Mouse (Mus musculus) ES-E14 (cell line): Measurements from ENCODE around the gene Prr15. TPM values are rescaled to one million over a fixed set of nuclear protein-coding genes. Genes with fewer than 3 reads are reported as not detected.
A peak's percentile ranks its signal among the peaks of the same experiment; 100 is the strongest.

Experiments used
- DNase-seq: peaks from one replicate; pipeline ENCODE4 v3.0.0-alpha.2; 2013; ENCODE audit warnings: low read depth, low spot score
- H3K27ac ChIP-seq: 2 replicates; pipeline ENCODE4 v1.5.1; 2012; ENCODE audit warnings: low read depth, mild to moderate bottlenecking, low read length, moderate library complexity, mixed read lengths; ENCODE audit not compliant: poor library complexity, insufficient read depth, severe bottlenecking
- H3K36me3 ChIP-seq: 2 replicates; pipeline ENCODE4 v1.6.1; 2012; ENCODE audit warnings: mild to moderate bottlenecking, low read length, moderate library complexity, mixed read lengths; ENCODE audit not compliant: control insufficient read depth, poor library complexity, insufficient read depth, severe bottlenecking
- H3K4me1 ChIP-seq, 2 experiments: fragments of 150-350 bp in 1 of 2; sonication (generic) in 1 of 2; 2 replicates each; pipeline ENCODE4 v1.6.1; 2012; ENCODE audit warnings: low read length in 2 of 2, mild to moderate bottlenecking in 1 of 2, mixed read lengths in 1 of 2; ENCODE audit not compliant: control insufficient read depth in 2 of 2, insufficient read depth in 2 of 2, poor library complexity in 1 of 2
- H3K4me3 ChIP-seq, 2 experiments: fragments of 150-350 bp in 1 of 2; sonication (generic) in 1 of 2; 2 replicates each; pipeline ENCODE4 v1.5.1; 2012; ENCODE audit warnings: low read length in 2 of 2, low read depth in 1 of 2, mild to moderate bottlenecking in 1 of 2, mixed read lengths in 1 of 2; ENCODE audit not compliant: insufficient read depth in 1 of 2, poor library complexity in 1 of 2, severe bottlenecking in 1 of 2
- H3K9ac ChIP-seq: 2 replicates; pipeline ENCODE4 v1.6.1; 2012; ENCODE audit warnings: low read depth, mild to moderate bottlenecking, low read length, mixed read lengths; ENCODE audit not compliant: poor library complexity, insufficient read depth, severe bottlenecking
- H3K9me3 ChIP-seq: fragments of 150-350 bp; sonication (generic); 2 replicates; pipeline ENCODE4 v1.6.1; 2012; ENCODE audit warnings: low read depth, mild to moderate bottlenecking, low read length; ENCODE audit not compliant: control insufficient read depth, insufficient read depth
- CHD2 ChIP-seq: IDR thresholded peaks from 2 replicates; pipeline ENCODE4 v1.6.1; 2014; ENCODE audit warnings: mild to moderate bottlenecking, low read depth, low read length, inconsistent platforms
- HCFC1 ChIP-seq: IDR thresholded peaks from 2 replicates; pipeline ENCODE4 v1.6.1; 2012; ENCODE audit warnings: low read length, inconsistent platforms, borderline replicate concordance; ENCODE audit not compliant: insufficient read depth
- MAFK ChIP-seq: IDR thresholded peaks from 2 replicates; pipeline ENCODE4 v1.6.1; 2014; ENCODE audit warnings: mild to moderate bottlenecking, low read depth, low read length, inconsistent platforms; ENCODE audit not compliant: insufficient read depth
- ZC3H11A ChIP-seq: IDR thresholded peaks from 2 replicates; pipeline ENCODE4 v1.6.1; 2012; ENCODE audit warnings: low read depth, mild to moderate bottlenecking, inconsistent platforms, low read length, borderline replicate concordance
- ZNF384 ChIP-seq: IDR thresholded peaks from 2 replicates; pipeline ENCODE4 v1.6.1; 2012; ENCODE audit warnings: low read depth, low read length, inconsistent platforms
- in situ Hi-C, 2 experiments: fragments of 600-800 bp; cut with MboI; formaldehyde crosslinking; loops; one replicate each; pipeline ENCODE4 v1.15.1; 2025; ENCODE audit warnings: low sequenced_read_pairs in 2 of 2, inconsistent platforms in 1 of 2; ENCODE audit not compliant: unreplicated experiment in 2 of 2
- total RNA-seq: library from RNA; depleted of rRNA; stranded (reverse); fragments of 300-350 nt; gene quantifications from 2 replicates; pipeline ENCODE4 v1.2.3, GENCODE M21; 2012; rRNA removed

Prr15 gene
- total RNA-seq, 1 experiment: 0.36 TPM

GRCm38 (mm10) chr6:54368071-54368470 lies 42.4 kb downstream of the Prr15 start:
- no peaks in the 10 kb centered on the region for H3K9me3 ChIP-seq
- no peak for TF ChIP-seq CHD2
- peak; percentile 65 for TF ChIP-seq MAFK
- peak; percentile 49; the same call in 1 of the 2 replicates for TF ChIP-seq ZC3H11A
- no peak for TF ChIP-seq HCFC1
- no peaks in the 10 kb centered on the region; a peak in 1 of 4 replicates for H3K4me1 ChIP-seq
- H3K36me3 ChIP-seq: no peaks in the 10 kb centered on the region
- no peak overlapping the region for H3K4me3 ChIP-seq
- no peak overlapping the region for H3K9ac ChIP-seq
- no peak overlapping the region for H3K27ac ChIP-seq
- in situ Hi-C loops: no loop called here
- peak; percentile 26 for DNase-seq

DNA sequence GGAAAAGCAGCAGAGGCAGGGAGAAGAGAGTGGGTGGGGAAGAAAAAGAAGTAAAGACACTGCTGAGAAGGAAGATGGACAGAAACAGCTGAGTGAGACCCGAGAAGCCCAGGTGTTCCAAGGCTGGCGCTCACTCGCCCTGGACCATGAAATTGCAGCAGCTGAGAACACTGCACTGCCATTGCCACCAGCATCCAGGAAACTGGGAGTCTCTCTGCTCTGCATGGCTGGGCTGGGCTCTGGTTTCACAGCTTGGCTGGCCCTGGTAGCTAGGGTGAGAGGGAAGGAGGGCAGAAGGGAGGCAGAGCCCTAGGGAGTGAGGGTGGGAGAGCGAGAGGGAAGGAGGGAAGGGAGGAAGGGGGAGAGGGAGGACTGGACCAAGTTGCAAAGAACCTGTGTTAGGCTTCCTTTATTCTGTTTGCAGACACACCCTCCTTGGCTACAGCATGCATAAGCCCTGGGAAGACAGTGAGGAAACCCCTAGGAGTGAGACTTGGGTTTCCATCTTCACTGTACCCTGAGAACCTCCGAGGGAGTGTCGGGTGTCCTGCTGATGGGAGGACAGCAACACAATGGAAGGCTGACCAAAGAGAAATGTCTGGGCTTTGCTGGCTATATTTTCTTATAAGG lies 44.4 kb downstream of the Prr15 start:
- no peak overlapping the region for H3K4me3 ChIP-seq
- no peaks in the 10 kb centered on the region for H3K9me3 ChIP-seq
- in situ Hi-C loops: no loop called here
- DNase-seq: no peak
- no peak overlapping the region for H3K27ac ChIP-seq
- no peaks in the 10 kb centered on the region for H3K36me3 ChIP-seq
- no peak overlapping the region for H3K9ac ChIP-seq
- H3K4me1 ChIP-seq: no peaks in the 10 kb centered on the region; a peak in 1 of 4 replicates
- TF ChIP-seq HCFC1 (no peak), CHD2 (no peak), ZC3H11A (no peak), ZNF384 (no peak), MAFK (no peak)

DNA sequence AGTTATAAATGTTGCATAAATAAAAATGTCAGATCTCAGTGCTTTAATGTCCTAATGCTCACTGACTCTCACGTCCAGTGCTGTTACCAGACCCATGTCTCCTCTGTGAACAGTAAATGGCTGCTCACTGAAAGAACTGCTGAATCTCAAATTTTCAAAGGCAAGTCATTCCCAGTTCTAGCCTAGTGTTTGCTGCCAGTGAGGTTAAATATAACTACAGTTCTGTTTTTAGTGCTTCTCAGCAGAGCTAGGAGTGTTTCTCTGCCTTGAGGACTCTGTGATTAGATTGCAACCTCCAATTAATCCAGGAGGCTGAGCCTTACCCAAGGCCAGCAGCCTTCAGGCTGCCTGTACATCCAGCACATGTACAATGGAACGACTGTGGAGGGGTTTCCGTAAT lies 46.2 kb downstream of the Prr15 start:
- no peaks in the 10 kb centered on the region for H3K9me3 ChIP-seq
- in situ Hi-C loops: no loop called here
- no peak overlapping the region for H3K9ac ChIP-seq
- no peak overlapping the region for H3K27ac ChIP-seq
- DNase-seq: no peak
- TF ChIP-seq ZNF384 (no peak), MAFK (no peak), CHD2 (no peak), HCFC1 (no peak), ZC3H11A (no peak)
- H3K36me3 ChIP-seq: no peaks in the 10 kb centered on the region
- no peaks in the 10 kb centered on the region; a peak in 1 of 4 replicates for H3K4me1 ChIP-seq
- H3K4me3 ChIP-seq: no peak overlapping the region

GRCm38 (mm10) chr6:54379356-54379755 lies 53.7 kb downstream of the Prr15 start:
- no peak for DNase-seq
- Histone ChIP-seq H3K9ac (no peak overlapping the region), H3K27ac (no peak overlapping the region), H3K36me3 (no peaks in the 10 kb centered on the region), H3K4me3 (no peak overlapping the region), H3K4me1 (no peaks in the 10 kb centered on the region), H3K9me3 (no peaks in the 10 kb centered on the region)
- in situ Hi-C loops: no loop called here
- TF ChIP-seq ZNF384: no peak
- TF ChIP-seq CHD2: no peak
- TF ChIP-seq MAFK: no peak
- no peak for TF ChIP-seq ZC3H11A
- TF ChIP-seq HCFC1: no peak

Other genes starting within 250 kb of the Prr15 start
- 1.4 and 2.1 TPM in 2 replicates for gene Wipf3, start 103.8 kb downstream of the Prr15 start, total RNA-seq
- gene Scrn1, start 240.7 kb downstream of the Prr15 start, total RNA-seq: 4.9 and 8.9 TPM in 2 replicates